13 mouse cellular contexts compared by ENCODE assay signal in genomic region chr7:71386050-71386449, GRCm38 (mm10). TPM values are rescaled to one million over a fixed set of nuclear protein-coding genes. Genes with fewer than 3 reads are reported as not detected.
A peak's percentile ranks its signal among the peaks of the same experiment; 100 is the strongest.
DNase-seq lines count a peak whose midpoint lies in the region; ATAC-seq and TF ChIP-seq lines count a peak whose summit lies in the region.
"Had no signal": no experiment of that assay in that cellular context is flagged by ENCODE, and none has a peak within 500 bp of the region (broad histone marks: within the 10 kb centered on the region; RNA-seq: fewer than 3 reads in every experiment).

No protein-coding gene starts in this region.

- TF ChIP-seq CTCF in brain, embryonic 14.5 days (IDR thresholded peaks at IDR 0.05; ENCODE audit: borderline replicate concordance, extremely low read depth, insufficient read depth, insufficient read length): no peak

- no peaks in the 10 kb centered on the region for H3K27me3 ChIP-seq in kidney, embryonic 15.5 days
- H3K27me3 ChIP-seq in liver, embryonic 16.5 days (ENCODE audit: control insufficient read depth, insufficient read depth, low read depth, low read length): no peaks in the 10 kb centered on the region

- peaks cover 50% of the 10 kb centered on the region for H3K4me1 ChIP-seq in kidney, embryonic 15.5 days
- no peaks in the 10 kb centered on the region; the same call in none of the 2 replicates for H3K4me1 ChIP-seq in liver, embryonic 16.5 days (ENCODE audit: control insufficient read depth, low read depth, low read length)

- WGBS in kidney, embryonic 15.5 days: 14% methylated on average over 6 of the region's 6 CpGs
- 10% methylated on average over 6 of the region's 6 CpGs for WGBS in liver, embryonic 16.5 days (ENCODE audit: insufficient replicate concordance)

- peak overlapping the region; percentile 92 for H3K27ac ChIP-seq in kidney, embryonic 15.5 days
- no peak overlapping the region for H3K27ac ChIP-seq in liver, embryonic 16.5 days (ENCODE audit: low read length)

- ATAC-seq in kidney, embryonic 15.5 days (replicated peaks; ENCODE audit: low FRiP score): peak; percentile 38; the same call in 1 of the 2 replicates
- ATAC-seq in liver, embryonic 16.5 days (ENCODE audit: low read depth): peak; percentile 75
- ATAC-seq in CD4-positive, CD25-positive, alpha-beta regulatory T cell, adult 4 months: no peak
- no peak for ATAC-seq in activated CD4-positive, CD25-positive, alpha-beta regulatory T cell, adult 4 months

- DNase-seq in kidney, postnatal 25 days: no peak
- DNase-seq in 416B (ENCODE audit: low read depth): peak; percentile 90
- peak; percentile 49 for DNase-seq in brain, embryonic 14.5 days (ENCODE audit: low read depth)
- DNase-seq: lung, postnatal 36 days; right cerebral cortex, postnatal 14 days had no signal

- H3K4me3 ChIP-seq in kidney, embryonic 15.5 days (replicated peaks): no peak overlapping the region
- no peak overlapping the region for H3K4me3 ChIP-seq in liver, embryonic 16.5 days (ENCODE audit: low read depth, low read length)
- H3K4me3 ChIP-seq: forebrain, embryonic 12.5 days had no signal

- no peaks in the 10 kb centered on the region for H3K36me3 ChIP-seq in kidney, embryonic 15.5 days
- no peaks in the 10 kb centered on the region for H3K36me3 ChIP-seq in liver, embryonic 16.5 days (ENCODE audit: control insufficient read depth, insufficient read depth)
- H3K36me3 ChIP-seq: forebrain, embryonic 12.5 days had no signal

- H3K9me3 ChIP-seq in kidney, embryonic 15.5 days (replicated peaks): no peaks in the 10 kb centered on the region
- H3K9me3 ChIP-seq in liver, embryonic 16.5 days (replicated peaks; ENCODE audit: control insufficient read depth, low read length): no peaks in the 10 kb centered on the region
- H3K9me3 ChIP-seq: forebrain, embryonic 12.5 days had no signal

- H3K4me2 ChIP-seq in kidney, embryonic 15.5 days: no peak overlapping the region
- no peak overlapping the region for H3K4me2 ChIP-seq in liver, embryonic 16.5 days (ENCODE audit: low read depth, low read length)
- H3K4me2 ChIP-seq: forebrain, embryonic 12.5 days had no signal

- TF ChIP-seq POLR2A in brain, embryonic 14.5 days (IDR thresholded peaks at IDR 0.05; ENCODE audit: borderline replicate concordance, extremely low read depth, insufficient read depth, insufficient read length, poor library complexity, severe bottlenecking): no peak

- H3K9ac ChIP-seq in kidney, embryonic 15.5 days: no peak overlapping the region
- H3K9ac ChIP-seq in liver, embryonic 16.5 days (ENCODE audit: low read depth, low read length): no peak overlapping the region
- H3K9ac ChIP-seq: forebrain, embryonic 12.5 days had no signal

RNA-seq across cellular contexts. Expression of gene Gm10295, which starts 34.8 kb away (rescaled TPM):
- not detected in 2 replicates for polyA plus RNA-seq in kidney, embryonic 15.5 days (2015; fragmentation: Nextera tagmentation; extraction: Ambion mirVana)
- polyA plus RNA-seq in brain, embryonic 14.5 days (2012; rRNA removed): not detected in 2 replicates
- polyA plus RNA-seq in liver, embryonic 16.5 days (2015; fragmentation: Nextera tagmentation; extraction: Ambion mirVana): not detected in 2 replicates
- not detected for polyA plus RNA-seq in CD4-positive, CD25-positive, alpha-beta regulatory T cell, adult 4 months (2017; shearing (Covaris generic))
- polyA plus RNA-seq in activated CD4-positive, CD25-positive, alpha-beta regulatory T cell, adult 4 months (2017; shearing (Covaris generic)): not detected
- polyA plus RNA-seq: forebrain, embryonic 12.5 days; gonadal fat pad, adult 2 months; intestine, embryonic 14.5 days; neural tube, embryonic 11.5 days had no signal

Comparison
In these comparisons a context has a peak if more than half of its experiments do, and no peak if none do; other contexts are left out.
1. ATAC-seq: peak in kidney, embryonic 15.5 days (single experiment) and liver, embryonic 16.5 days (single experiment); none in CD4-positive, CD25-positive, alpha-beta regulatory T cell, adult 4 months (single experiment) and activated CD4-positive, CD25-positive, alpha-beta regulatory T cell, adult 4 months (single experiment).
2. DNase-seq: peak in 416B (single experiment) and brain, embryonic 14.5 days (single experiment); none in kidney, postnatal 25 days (0 of 2).